Mouse (Mus musculus) liver, postnatal 0 days (tissue): ENCODE measurements around the gene Taf15. TPM values are rescaled to one million over a fixed set of nuclear protein-coding genes. Genes with fewer than 3 reads are reported as not detected.

Experiments used
- ATAC-seq: fragments of 200-750 bp; cut with Nextera tagmentation; 2 replicates; pipeline ENCODE4 v1.8.0; 2017; ENCODE audit warnings: mild to moderate bottlenecking, moderate library complexity
- DNase-seq: peaks from one replicate; pipeline ENCODE4 v3.0.0-alpha.2; 2016
- H3K27ac ChIP-seq: fragments of 300-500 bp; sonication (generic); 2 replicates; pipeline ENCODE4 v1.5.1; 2014; ENCODE audit warnings: antibody characterized with exemption, moderate library complexity, mild to moderate bottlenecking, low read depth
- H3K27me3 ChIP-seq: fragments of 300-500 bp; sonication (generic); 2 replicates; pipeline ENCODE4 v1.6.1; 2014; ENCODE audit warnings: low read length, control low read depth, mixed read lengths; ENCODE audit not compliant: insufficient read depth
- H3K36me3 ChIP-seq: fragments of 300-500 bp; sonication (generic); replicated peaks from 2 replicates; pipeline ENCODE4 v1.6.1; 2014; ENCODE audit warnings: mild to moderate bottlenecking, control low read depth, low read length, moderate library complexity, mixed read lengths; ENCODE audit not compliant: insufficient read depth
- H3K4me1 ChIP-seq: fragments of 300-500 bp; sonication (generic); 2 replicates; pipeline ENCODE4 v1.6.1; 2014; ENCODE audit warnings: antibody characterized with exemption, mild to moderate bottlenecking, control low read depth; ENCODE audit not compliant: insufficient read depth
- H3K4me2 ChIP-seq: fragments of 300-500 bp; sonication (generic); 2 replicates; pipeline ENCODE4 v1.6.1; 2014; ENCODE audit warnings: low read depth, mild to moderate bottlenecking, low read length, moderate library complexity, mixed read lengths
- H3K4me3 ChIP-seq: fragments of 300-500 bp; sonication (generic); 2 replicates; pipeline ENCODE4 v1.5.1; 2014; ENCODE audit warnings: low read depth, low read length
- H3K9ac ChIP-seq: fragments of 300-500 bp; sonication (generic); replicated peaks from 2 replicates; pipeline ENCODE4 v1.6.1; 2014; ENCODE audit warnings: mild to moderate bottlenecking, moderate library complexity
- H3K9me3 ChIP-seq: fragments of 300-500 bp; sonication (generic); 2 replicates; pipeline ENCODE4 v1.6.1; 2016; ENCODE audit warnings: mild to moderate bottlenecking, control low read depth, low read length, mixed read lengths
- CTCF ChIP-seq: sonication (generic); IDR thresholded peaks from 2 replicates; pipeline ENCODE4 v1.5.1; 2016; ENCODE audit warnings: antibody characterized with exemption, low read depth
- EP300 ChIP-seq: IDR thresholded peaks from 2 replicates; pipeline ENCODE4 v1.6.1; 2016; ENCODE audit warnings: antibody characterized with exemption, low read depth, mild to moderate bottlenecking
- WGBS: fragments of 180-500 bp; shearing (Covaris S2); extraction: QIAGEN DNeasy Blood & Tissue Kit; methylation state at CpG from one replicate; pipeline ENCODE4 v1.1.7; 2014; ENCODE audit not compliant: insufficient replicate concordance; 5-methylcytosine and 5-hydroxymethylcytosine counted together
- polyA plus RNA-seq: library from polyadenylated mRNA; unstranded; fragments of >200 nt; fragmentation: Nextera tagmentation; extraction: Ambion mirVana; gene quantifications from 2 replicates; pipeline ENCODE4 v1.2.1, GENCODE M21; 2015

The Taf15 gene
- 2.8 and 3.4 TPM in 2 replicates for polyA plus RNA-seq

DNA sequence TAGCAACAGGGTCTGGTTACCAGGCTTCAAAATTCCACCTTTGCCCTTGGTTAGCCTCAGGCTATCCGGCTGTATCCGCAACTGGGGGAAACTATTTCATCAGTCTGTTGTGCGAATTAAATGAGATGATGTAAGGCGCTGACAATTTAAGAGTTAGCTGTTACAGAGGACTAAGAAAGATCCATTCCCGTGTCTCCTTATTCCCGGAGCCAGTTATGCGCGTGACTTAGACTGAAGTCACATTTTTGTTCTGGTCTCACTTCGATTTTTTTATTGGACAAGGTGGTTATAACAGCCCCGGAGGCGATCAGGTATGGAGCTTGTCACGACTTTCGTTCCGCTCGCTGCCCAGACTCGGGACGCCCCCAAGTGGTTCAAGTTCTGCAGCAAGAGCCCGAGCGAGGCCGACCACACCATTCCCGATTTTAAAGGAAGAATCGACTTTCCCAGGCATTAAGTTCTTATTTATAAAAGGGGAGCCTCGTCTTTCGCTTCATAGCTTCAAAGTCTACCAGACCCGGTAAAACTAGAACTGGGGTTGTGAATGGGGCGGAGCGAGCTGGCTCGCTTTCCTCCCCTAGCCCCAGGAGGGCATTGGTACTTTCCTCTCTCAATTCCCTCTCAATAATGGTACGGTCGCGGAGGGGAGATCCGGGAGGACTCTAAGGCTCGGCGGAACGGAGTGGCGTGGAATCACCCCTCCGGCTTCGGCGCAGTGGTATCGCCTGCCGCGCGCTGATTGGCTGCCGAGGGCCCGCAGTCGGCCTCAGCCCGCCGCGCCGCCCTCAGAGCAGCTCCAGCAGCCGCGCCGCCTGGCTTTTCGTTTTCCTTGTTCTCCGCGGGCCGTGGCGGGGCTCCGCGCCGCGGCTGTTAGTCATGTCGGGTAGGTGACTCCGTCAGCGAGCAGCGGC, at the start of gene Taf15:
TSS of gene Taf15 (plus strand) at position 763 of the 911 bp plus-strand sequence.
- WGBS: 3% methylated on average over 59 of the region's 66 CpGs
- peak within 1 kb of the TSS; percentile 96 for H3K27ac ChIP-seq

DNA sequence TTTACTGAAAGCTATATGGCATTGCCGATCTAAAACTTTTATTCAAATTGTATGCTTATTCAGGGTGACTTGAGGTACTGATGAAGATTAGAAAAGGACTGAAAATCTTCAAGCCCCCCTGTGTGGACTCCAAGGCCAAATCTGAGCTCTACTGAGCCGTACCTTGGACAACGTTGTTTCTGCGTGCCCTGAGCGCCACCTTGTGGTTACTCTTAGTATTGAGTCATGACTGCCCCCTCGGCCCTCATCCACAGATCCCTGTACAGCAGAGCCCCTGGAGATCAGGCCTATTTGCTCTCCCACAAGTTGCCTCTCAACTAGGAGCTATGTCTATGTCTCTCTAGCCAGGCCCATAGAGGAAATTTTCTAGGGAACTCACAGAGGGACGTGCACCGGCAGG, 48.2 kb upstream of the Taf15 start:
- H3K27me3 ChIP-seq: peaks cover 29% of the 10 kb centered on the region; the same call in 1 of the 2 replicates
- no peak overlapping the region for H3K4me2 ChIP-seq
- TF ChIP-seq EP300 (no peak), CTCF (peak; percentile 95)
- ATAC-seq: 0 out of 2 replicates have a peak, but pooled peaks have one; percentile 38
- no peak overlapping the region for H3K27ac ChIP-seq
- no peak overlapping the region for H3K4me3 ChIP-seq
- peak; percentile 81 for DNase-seq
- H3K4me1 ChIP-seq: no peaks in the 10 kb centered on the region
- no peaks in the 10 kb centered on the region for H3K9me3 ChIP-seq
- H3K9ac ChIP-seq: no peak overlapping the region
- no peaks in the 10 kb centered on the region for H3K36me3 ChIP-seq
- 6% methylated on average over 8 of the region's 8 CpGs for WGBS

More for the DNA sequence above, at the start of gene Taf15:
- TF ChIP-seq CTCF: peak; percentile 79
- TF ChIP-seq EP300: peak; percentile 78
- peak within 1 kb of the TSS; percentile 92 for H3K9ac ChIP-seq
- peaks cover 5% of the 10 kb centered on the region; the same call in 1 of the 2 replicates for H3K36me3 ChIP-seq
- peaks cover 16% of the 10 kb centered on the region for H3K4me1 ChIP-seq
- no peaks in the 10 kb centered on the region for H3K9me3 ChIP-seq
- peak within 1 kb of the TSS; percentile 82 for H3K4me2 ChIP-seq
- ATAC-seq (peak; percentile 93), DNase-seq (peak; percentile 99)
- no peaks in the 10 kb centered on the region for H3K27me3 ChIP-seq
- peak within 1 kb of the TSS; percentile 92 for H3K4me3 ChIP-seq

DNA sequence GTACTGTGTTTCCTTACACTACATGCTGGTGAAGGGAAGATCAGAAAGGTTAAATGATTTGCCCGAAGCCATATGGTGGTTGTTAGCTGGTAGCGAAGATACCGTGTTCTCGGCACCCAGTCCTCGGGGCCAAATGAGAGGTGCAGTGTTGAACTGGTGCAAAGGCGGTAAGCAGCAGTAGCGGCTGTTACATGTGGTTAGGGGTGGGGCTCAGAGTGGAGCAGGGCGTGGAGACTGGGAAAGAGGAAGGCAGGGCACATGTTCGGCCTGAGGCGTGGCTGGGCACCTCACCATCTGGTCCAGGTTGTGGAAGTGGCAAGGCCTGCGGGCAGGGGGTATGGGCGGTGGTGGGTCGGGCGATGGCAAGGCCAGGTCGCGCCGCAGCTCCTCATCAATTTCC, 45.9 kb upstream of the Taf15 start:
- Histone ChIP-seq H3K9me3 (no peaks in the 10 kb centered on the region), H3K27me3 (peaks cover 14% of the 10 kb centered on the region; the same call in 1 of the 2 replicates), H3K36me3 (no peaks in the 10 kb centered on the region), H3K4me1 (no peaks in the 10 kb centered on the region), H3K4me3 (no peak overlapping the region), H3K4me2 (peak overlapping the region; percentile 42), H3K27ac (no peak overlapping the region), H3K9ac (no peak overlapping the region)
- 14% methylated on average over 13 of the region's 17 CpGs for WGBS
- peak; percentile 61 for DNase-seq
- ATAC-seq: peak; percentile 36; the same call in 1 of the 2 replicates
- no peak for TF ChIP-seq CTCF
- TF ChIP-seq EP300: no peak

DNA sequence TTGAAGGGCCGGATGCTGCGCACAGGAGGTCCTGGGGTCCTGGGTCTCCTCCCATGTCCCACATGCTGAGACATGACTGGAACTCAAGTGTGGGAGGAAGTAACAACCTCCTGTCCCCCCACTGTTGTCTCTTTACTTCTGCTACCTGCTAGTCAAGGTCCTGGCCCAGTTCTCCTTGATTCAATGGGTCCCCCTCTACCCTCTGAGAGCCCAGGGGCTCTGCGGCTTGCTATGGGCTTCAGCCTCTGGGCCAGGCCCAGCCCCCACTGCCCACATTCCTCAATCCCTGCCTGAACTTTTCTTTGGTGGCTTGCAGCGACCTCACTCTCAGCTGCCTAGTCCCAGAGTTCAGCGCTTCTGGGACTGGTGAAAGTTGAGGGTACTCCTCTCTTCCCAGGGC, 43.5 kb upstream of the Taf15 start, which contains the start of gene Gas2l2:
TSS of gene Gas2l2 (minus strand) at position 101 of the 400 bp plus-strand sequence.
- 55% methylated on average over 5 of the region's 5 CpGs for WGBS

DNA sequence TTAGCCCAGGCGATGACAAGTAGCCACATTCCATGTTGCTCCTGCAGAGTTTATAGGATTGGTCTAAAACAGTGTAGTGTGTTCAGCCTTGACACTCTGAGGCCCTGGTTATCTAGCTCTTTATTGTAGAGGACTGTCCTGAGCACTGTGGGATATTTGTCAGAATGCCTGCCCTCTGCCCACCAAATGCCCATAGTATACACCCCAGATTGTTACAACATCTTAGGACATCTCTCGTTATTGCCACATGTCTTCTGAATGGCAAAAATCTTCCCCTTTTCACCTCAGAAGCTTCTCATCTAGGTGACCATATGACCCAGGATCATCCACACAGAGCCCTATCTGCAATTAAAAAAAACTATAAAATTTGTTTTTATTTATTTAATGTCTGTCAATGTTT, 40.4 kb upstream of the Taf15 start:
- no peak overlapping the region for H3K9ac ChIP-seq
- no peak overlapping the region for H3K4me3 ChIP-seq
- TF ChIP-seq EP300 (no peak), CTCF (no peak)
- no peak overlapping the region for H3K27ac ChIP-seq
- H3K27me3 ChIP-seq: 0 out of 2 replicates have a peak, but pooled peaks cover 3% of the 10 kb centered on the region
- H3K4me1 ChIP-seq: 0 out of 2 replicates have a peak, but pooled peaks cover 2% of the 10 kb centered on the region
- 68% methylated on average over 2 of the region's 2 CpGs for WGBS
- ATAC-seq (no peak), DNase-seq (no peak)
- no peaks in the 10 kb centered on the region for H3K36me3 ChIP-seq
- no peaks in the 10 kb centered on the region for H3K9me3 ChIP-seq
- H3K4me2 ChIP-seq: no peak overlapping the region

More for the DNA sequence above, 43.5 kb upstream of the Taf15 start, which contains the start of gene Gas2l2:
- Histone ChIP-seq H3K27me3 (peaks cover 14% of the 10 kb centered on the region; the same call in 1 of the 2 replicates), H3K4me3 (no peak within 1 kb of the TSS), H3K9me3 (no peaks in the 10 kb centered on the region), H3K4me2 (no peak within 1 kb of the TSS), H3K9ac (no peak within 1 kb of the TSS), H3K36me3 (no peaks in the 10 kb centered on the region), H3K4me1 (0 out of 2 replicates have a peak, but pooled peaks cover 2% of the 10 kb centered on the region), H3K27ac (no peak within 1 kb of the TSS)
- TF ChIP-seq EP300 (no peak), CTCF (no peak)
- ATAC-seq (no peak), DNase-seq (no peak)

DNA sequence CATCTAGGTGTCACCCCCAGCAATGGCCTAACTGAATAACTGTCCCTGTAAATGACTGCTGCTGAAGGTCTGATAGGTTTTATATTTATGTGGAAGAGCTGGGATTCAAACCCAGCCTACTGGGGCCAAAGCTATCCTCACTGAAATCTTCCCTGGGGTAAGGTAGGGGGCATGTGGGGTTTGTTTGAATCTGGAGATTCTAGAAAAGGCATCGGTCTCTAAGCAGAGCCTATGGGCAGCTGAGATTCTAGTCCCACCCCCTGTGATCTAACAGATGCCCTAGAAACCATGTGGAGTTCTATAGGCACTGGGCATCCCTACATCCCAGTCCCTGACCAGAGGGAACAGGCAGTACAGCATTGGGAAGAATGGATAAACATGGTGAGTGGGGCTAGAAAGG, 35.5 kb upstream of the Taf15 start, which contains the start of gene 1700020L24Rik:
TSS of gene 1700020L24Rik (plus strand) at position 301 of the 400 bp plus-strand sequence.
- TF ChIP-seq EP300: no peak
- no peak for TF ChIP-seq CTCF
- Histone ChIP-seq H3K9me3 (no peaks in the 10 kb centered on the region), H3K27me3 (peaks cover 15% of the 10 kb centered on the region), H3K27ac (no peak within 1 kb of the TSS), H3K9ac (no peak within 1 kb of the TSS), H3K36me3 (no peaks in the 10 kb centered on the region), H3K4me1 (0 out of 2 replicates have a peak, but pooled peaks cover 2% of the 10 kb centered on the region), H3K4me3 (no peak within 1 kb of the TSS), H3K4me2 (no peak within 1 kb of the TSS)
- WGBS: 71% methylated on average over 1 of the region's 1 CpGs
- ATAC-seq: no peak
- DNase-seq: no peak
